Mouse (Mus musculus) lung, embryonic 14.5 days (tissue): ENCODE data around the gene Olfr749. TPM values are rescaled to one million over a fixed set of nuclear protein-coding genes. Genes with fewer than 3 reads are reported as not detected.
"Not testable (repeated sequence)": the region's sequence is repeated elsewhere in the genome, so short reads cannot be mapped to it uniquely, and the experiment has no call there.

Source experiments
- ATAC-seq: fragments of 200-750 bp; cut with Nextera tagmentation; 2 replicates; pipeline ENCODE4 v1.8.0; 2017; ENCODE audit warnings: mild to moderate bottlenecking, moderate TSS enrichment, moderate library complexity; ENCODE audit not compliant: insufficient read depth
- DNase-seq: peaks from one replicate; pipeline ENCODE4 v3.0.0-alpha.2; 2015
- H3K27ac ChIP-seq: fragments of 300-500 bp; sonication (generic); 2 replicates; pipeline ENCODE4 v1.5.1; 2014; ENCODE audit warnings: low read depth, mild to moderate bottlenecking, moderate library complexity
- H3K27me3 ChIP-seq: fragments of 300-500 bp; sonication (generic); 2 replicates; pipeline ENCODE4 v1.6.1; 2014; ENCODE audit warnings: low read length, control low read depth; ENCODE audit not compliant: insufficient read depth
- H3K36me3 ChIP-seq: fragments of 300-500 bp; sonication (generic); 2 replicates; pipeline ENCODE4 v1.6.1; 2014; ENCODE audit warnings: control low read depth; ENCODE audit not compliant: insufficient read depth
- H3K4me1 ChIP-seq: fragments of 300-500 bp; sonication (generic); 2 replicates; pipeline ENCODE4 v1.6.1; 2014; ENCODE audit warnings: antibody characterized with exemption, control low read depth; ENCODE audit not compliant: insufficient read depth
- H3K4me2 ChIP-seq: fragments of 300-500 bp; sonication (generic); 2 replicates; pipeline ENCODE4 v1.6.1; 2014; ENCODE audit warnings: mild to moderate bottlenecking
- H3K4me3 ChIP-seq: fragments of 300-500 bp; sonication (generic); 2 replicates; pipeline ENCODE4 v1.5.1; 2014; ENCODE audit warnings: low read depth, low read length
- H3K9ac ChIP-seq: fragments of 300-500 bp; sonication (generic); 2 replicates; pipeline ENCODE4 v1.6.1; 2014
- H3K9me3 ChIP-seq: fragments of 300-500 bp; sonication (generic); 2 replicates; pipeline ENCODE4 v1.6.1; 2016; ENCODE audit warnings: low read depth, low read length, control low read depth
- CTCF ChIP-seq: IDR thresholded peaks from 2 replicates; pipeline ENCODE4 v1.5.1; 2016; ENCODE audit warnings: antibody characterized with exemption, low read depth
- WGBS: fragments of 180-500 bp; shearing (Covaris S2); extraction: QIAGEN DNeasy Blood & Tissue Kit; methylation state at CpG from one replicate; pipeline ENCODE4 v1.1.7; 2014; 5-methylcytosine and 5-hydroxymethylcytosine counted together
- polyA plus RNA-seq: library from polyadenylated mRNA; unstranded; fragments of >200 nt; fragmentation: Nextera tagmentation; extraction: Ambion mirVana; gene quantifications from 2 replicates; pipeline ENCODE4 v1.2.1, GENCODE M21; 2014

Olfr749 gene
- polyA plus RNA-seq, 1 experiment from 2014 or later, result not detected

- Histone ChIP-seq H3K9me3 (no peaks in the 10 kb centered on the region), H3K4me1 (no peaks in the 10 kb centered on the region), H3K9ac (no peak overlapping the region), H3K27ac (no peak overlapping the region), H3K4me2 (no peak overlapping the region), H3K36me3 (no peaks in the 10 kb centered on the region), H3K27me3 (no peaks in the 10 kb centered on the region), H3K4me3 (no peak overlapping the region)
- 73% methylated on average over 5 of the region's 5 CpGs for WGBS
- no peak for DNase-seq
- ATAC-seq, result no peak
- TF ChIP-seq CTCF, result no peak
Observed at GRCm38 (mm10) chr14:50758416-50759085, 13.7 kb upstream of the Olfr749 start.

- Histone ChIP-seq H3K4me3 (no peak overlapping the region), H3K27me3 (no peaks in the 10 kb centered on the region), H3K4me2 (no peak overlapping the region), H3K4me1 (no peaks in the 10 kb centered on the region), H3K9ac (no peak overlapping the region), H3K9me3 (no peaks in the 10 kb centered on the region), H3K36me3 (no peaks in the 10 kb centered on the region), H3K27ac (no peak overlapping the region)
- TF ChIP-seq CTCF, result no peak
- 56% methylated on average over 2 of the region's 2 CpGs for WGBS
- no peak for ATAC-seq
- DNase-seq, result no peak
Observed at GRCm38 (mm10) chr14:50741584-50741983, 3.3 kb downstream of the Olfr749 start.

GRCm38 (mm10) chr14:50740334-50740733 is 4.6 kb downstream of the Olfr749 start:
- 64% methylated on average over 2 of the region's 2 CpGs for WGBS
- Histone ChIP-seq H3K27ac (no peak overlapping the region), H3K27me3 (no peaks in the 10 kb centered on the region), H3K9ac (no peak overlapping the region), H3K4me2 (no peak overlapping the region), H3K9me3 (no peaks in the 10 kb centered on the region), H3K4me3 (no peak overlapping the region), H3K36me3 (no peaks in the 10 kb centered on the region), H3K4me1 (no peaks in the 10 kb centered on the region)
- TF ChIP-seq CTCF, result no peak
- no peak for ATAC-seq
- DNase-seq, result no peak

GRCm38 (mm10) chr14:50722371-50722770 is 22.5 kb downstream of the Olfr749 start:
- not testable (repeated sequence) for H3K9ac ChIP-seq, H3K36me3 ChIP-seq, H3K9me3 ChIP-seq, H3K4me3 ChIP-seq, H3K4me2 ChIP-seq, H3K4me1 ChIP-seq, H3K27ac ChIP-seq, ATAC-seq, H3K27me3 ChIP-seq, DNase-seq
- 62% methylated on average over 3 of the region's 4 CpGs for WGBS

GRCm38 (mm10) chr14:50719875-50720274 is 25.0 kb downstream of the Olfr749 start:
- H3K27ac ChIP-seq, H3K4me3 ChIP-seq, ATAC-seq, H3K4me1 ChIP-seq, H3K9ac ChIP-seq, H3K4me2 ChIP-seq, H3K27me3 ChIP-seq, H3K9me3 ChIP-seq, H3K36me3 ChIP-seq: not testable (repeated sequence)
- WGBS, result 83% methylated on average over 15 of the region's 15 CpGs
- peak; percentile 26 for DNase-seq

GRCm38 (mm10) chr14:50707073-50707472 is 37.8 kb downstream of the Olfr749 start, which contains the start of gene Olfr748:
Gene Olfr748, plus strand, starts transcription at chr14:50707373.
- H3K4me3 ChIP-seq, result no peak within 1 kb of the TSS
- 63% methylated on average over 1 of the region's 1 CpGs for WGBS
- H3K9ac ChIP-seq, result no peak within 1 kb of the TSS
- H3K27me3 ChIP-seq, result no peaks in the 10 kb centered on the region
- no peak for TF ChIP-seq CTCF
- DNase-seq, result no peak
- H3K27ac ChIP-seq, result no peak within 1 kb of the TSS
- H3K4me2 ChIP-seq, result no peak within 1 kb of the TSS
- no peaks in the 10 kb centered on the region for H3K9me3 ChIP-seq
- ATAC-seq, result no peak
- no peaks in the 10 kb centered on the region for H3K36me3 ChIP-seq
- no peaks in the 10 kb centered on the region for H3K4me1 ChIP-seq

GRCm38 (mm10) chr14:50693106-50693505 is 51.8 kb downstream of the Olfr749 start, which contains the start of gene Olfr747:
Gene Olfr747, minus strand, starts transcription at chr14:50693206.
- Histone ChIP-seq H3K9me3 (no peaks in the 10 kb centered on the region), H3K36me3 (no peaks in the 10 kb centered on the region), H3K4me1 (no peaks in the 10 kb centered on the region), H3K4me2 (no peak within 1 kb of the TSS), H3K27me3 (no peaks in the 10 kb centered on the region), H3K4me3 (no peak within 1 kb of the TSS), H3K27ac (no peak within 1 kb of the TSS), H3K9ac (no peak within 1 kb of the TSS)
- 81% methylated on average over 3 of the region's 3 CpGs for WGBS
- TF ChIP-seq CTCF, result no peak
- no peak for ATAC-seq
- DNase-seq, result no peak

Other genes starting within 250 kb of the Olfr749 start
- gene Olfr742, start 241.5 kb downstream of the Olfr749 start, polyA plus RNA-seq, result not detected in 2 replicates
- gene Olfr743, start 223.3 kb downstream of the Olfr749 start, polyA plus RNA-seq, result not detected in 2 replicates
- gene Olfr744, start 130.2 kb downstream of the Olfr749 start, polyA plus RNA-seq, result not detected in 2 replicates
- gene Olfr745, start 105.7 kb downstream of the Olfr749 start, polyA plus RNA-seq, result not detected in 2 replicates
- gene Olfr746, start 98.0 kb downstream of the Olfr749 start, polyA plus RNA-seq, result not detected in 2 replicates
- not detected in 2 replicates for gene Olfr747, start 51.9 kb downstream of the Olfr749 start, polyA plus RNA-seq
- not detected in 2 replicates for gene Olfr748, start 37.7 kb downstream of the Olfr749 start, polyA plus RNA-seq
- gene Ttc5, start 40.4 kb upstream of the Olfr749 start, polyA plus RNA-seq, result 68.3 and 68.6 TPM in 2 replicates
- not detected in 2 replicates for gene Ccnb1ip1, start 62.6 kb upstream of the Olfr749 start, polyA plus RNA-seq
- 71.0 and 74.7 TPM in 2 replicates for gene Parp2, start 62.7 kb upstream of the Olfr749 start, polyA plus RNA-seq
- 6.1 and 7.2 TPM in 2 replicates for gene Tep1, start 125.5 kb upstream of the Olfr749 start, polyA plus RNA-seq
- 0.26 and 0.29 TPM in 2 replicates for gene Klhl33, start 152.4 kb upstream of the Olfr749 start, polyA plus RNA-seq
- 164 and 183 TPM in 2 replicates for gene Osgep, start 179.8 kb upstream of the Olfr749 start, polyA plus RNA-seq
- 272 and 273 TPM in 2 replicates for gene Apex1, start 179.9 kb upstream of the Olfr749 start, polyA plus RNA-seq
- gene Pip4p1, start 185.8 kb upstream of the Olfr749 start, polyA plus RNA-seq, result 45.6 and 47.1 TPM in 2 replicates
- 64.4 and 67.0 TPM in 2 replicates for gene Pnp, start 186.0 kb upstream of the Olfr749 start, polyA plus RNA-seq
- gene Gm49342, start 199.4 kb upstream of the Olfr749 start, polyA plus RNA-seq, result not detected in 2 replicates
- 0.42 and 0.76 TPM in 2 replicates for gene Pnp2, start 210.9 kb upstream of the Olfr749 start, polyA plus RNA-seq